10 mouse cellular contexts compared by ENCODE assay signal in genomic region chr5:140565856-140566255, GRCm38 (mm10). TPM values are rescaled to one million over a fixed set of nuclear protein-coding genes. Genes with fewer than 3 reads are reported as not detected.
DNase-seq lines count a peak whose midpoint lies in the region; ATAC-seq and TF ChIP-seq lines count a peak whose summit lies in the region.
"Had no signal": no experiment of that assay in that cellular context is flagged by ENCODE, and none has a peak within 500 bp of the region (broad histone marks: within the 10 kb centered on the region; RNA-seq: fewer than 3 reads in every experiment).

No protein-coding gene starts in this region.

- H3K4me1 ChIP-seq in forebrain, embryonic 15.5 days, result peaks cover 6% of the 10 kb centered on the region; the same call in 1 of the 2 replicates
- peaks cover 56% of the 10 kb centered on the region for H3K4me1 ChIP-seq in limb, embryonic 10.5 days
- H3K4me1 ChIP-seq in midbrain, postnatal 0 days (ENCODE audit: insufficient read depth, low read length), result no peaks in the 10 kb centered on the region
- peaks cover 27% of the 10 kb centered on the region for H3K4me1 ChIP-seq in stomach, embryonic 14.5 days (ENCODE audit: control insufficient read depth, insufficient read depth, low read length)

- no peaks in the 10 kb centered on the region for H3K27me3 ChIP-seq in forebrain, embryonic 15.5 days
- 0 out of 2 replicates have a peak, but pooled peaks cover 4% of the 10 kb centered on the region for H3K27me3 ChIP-seq in limb, embryonic 10.5 days (ENCODE audit: low read depth, poor library complexity, severe bottlenecking)
- H3K27me3 ChIP-seq in midbrain, postnatal 0 days (ENCODE audit: insufficient read depth, low read length), result no peaks in the 10 kb centered on the region
- H3K27me3 ChIP-seq in stomach, embryonic 14.5 days (ENCODE audit: control insufficient read depth, insufficient read depth, low read length), result no peaks in the 10 kb centered on the region

- H3K36me3 ChIP-seq in forebrain, embryonic 15.5 days, result no peaks in the 10 kb centered on the region
- H3K36me3 ChIP-seq in limb, embryonic 10.5 days, result no peaks in the 10 kb centered on the region
- H3K36me3 ChIP-seq in midbrain, postnatal 0 days (ENCODE audit: insufficient read depth, low read length), result no peaks in the 10 kb centered on the region
- H3K36me3 ChIP-seq in stomach, embryonic 14.5 days (ENCODE audit: control insufficient read depth, insufficient read depth, low read length), result no peaks in the 10 kb centered on the region

- H3K9ac ChIP-seq in forebrain, embryonic 15.5 days (replicated peaks), result no peak overlapping the region
- H3K9ac ChIP-seq in midbrain, postnatal 0 days (replicated peaks; ENCODE audit: low read length, poor library complexity, severe bottlenecking), result no peak overlapping the region
- no peak overlapping the region for H3K9ac ChIP-seq in stomach, embryonic 14.5 days (replicated peaks; ENCODE audit: low read depth, low read length)

- peak; percentile 25 for DNase-seq in cerebellum, adult 9-11 months
- no peak for DNase-seq in cerebellum, adult 8-10 months
- DNase-seq in adrenal gland, adult 18-20 months (ENCODE audit: low spot score in 2 of 2), result peak; percentile 48 to 53
- DNase-seq in induced T-regulatory cell, adult 2 months (ENCODE audit: low read depth), result peak; percentile 73
- no peak for DNase-seq in limb, embryonic 10.5 days (ENCODE audit: low spot score)
- peak; percentile 40 for DNase-seq in midbrain, postnatal 0 days (ENCODE audit: low spot score)

- no peak overlapping the region for H3K4me2 ChIP-seq in forebrain, embryonic 15.5 days (replicated peaks)
- H3K4me2 ChIP-seq in midbrain, postnatal 0 days (ENCODE audit: low read depth, low read length, poor library complexity, severe bottlenecking), result no peak overlapping the region
- no peak overlapping the region for H3K4me2 ChIP-seq in stomach, embryonic 14.5 days (replicated peaks; ENCODE audit: low read depth, low read length)

- no peak overlapping the region for H3K4me3 ChIP-seq in forebrain, embryonic 15.5 days
- no peak overlapping the region for H3K4me3 ChIP-seq in limb, embryonic 10.5 days
- H3K4me3 ChIP-seq in midbrain, postnatal 0 days (ENCODE audit: low read depth, low read length), result no peak overlapping the region
- no peak overlapping the region for H3K4me3 ChIP-seq in stomach, embryonic 14.5 days (ENCODE audit: low read depth, low read length)
- H3K4me3 ChIP-seq: myocyte had no signal

- WGBS in forebrain, embryonic 15.5 days, result 49% methylated on average over 6 of the region's 6 CpGs
- WGBS in limb, embryonic 10.5 days, result 78% methylated on average over 6 of the region's 6 CpGs
- 46% methylated on average over 6 of the region's 6 CpGs for WGBS in midbrain, postnatal 0 days
- 56% methylated on average over 6 of the region's 6 CpGs for WGBS in stomach, embryonic 14.5 days

- ATAC-seq in forebrain, embryonic 15.5 days (replicated peaks), result 0 out of 2 replicates have a peak, but pooled peaks have one; percentile 21
- peak; percentile 50; the same call in 1 of the 2 replicates for ATAC-seq in midbrain, postnatal 0 days (ENCODE audit: low FRiP score)
- 0 out of 2 replicates have a peak, but pooled peaks have one; percentile 5 for ATAC-seq in stomach, embryonic 14.5 days (ENCODE audit: insufficient number of reproducible peaks, insufficient read depth, low FRiP score, low read depth)

- 0 out of 2 replicates have a peak overlapping the region, but pooled peaks have one; percentile 8 for H3K27ac ChIP-seq in forebrain, embryonic 15.5 days (replicated peaks)
- H3K27ac ChIP-seq in limb, embryonic 10.5 days, result 0 out of 2 replicates have a peak overlapping the region, but pooled peaks have one; percentile 28
- H3K27ac ChIP-seq in midbrain, postnatal 0 days (ENCODE audit: low read depth, low read length), result no peak overlapping the region
- H3K27ac ChIP-seq in stomach, embryonic 14.5 days (ENCODE audit: low read length), result peak overlapping the region; percentile 66; the same call in 1 of the 2 replicates

- peak; percentile 58 for TF ChIP-seq CTCF in midbrain, postnatal 0 days (IDR thresholded peaks at IDR 0.05)

- H3K9me3 ChIP-seq in forebrain, embryonic 15.5 days, result no peaks in the 10 kb centered on the region
- H3K9me3 ChIP-seq in limb, embryonic 10.5 days (replicated peaks), result no peaks in the 10 kb centered on the region
- H3K9me3 ChIP-seq in midbrain, postnatal 0 days (ENCODE audit: low read length), result no peaks in the 10 kb centered on the region
- H3K9me3 ChIP-seq in stomach, embryonic 14.5 days (ENCODE audit: control insufficient read depth, low read depth, low read length), result no peaks in the 10 kb centered on the region

RNA-seq across cellular contexts. Expression of gene Grifin, which starts 1.0 kb away (rescaled TPM):
- total RNA-seq in adrenal gland, adult 18-20 months (2021), result not detected
- 0.33 TPM in 1 of 2 replicates, not detected in the other for polyA plus RNA-seq in forebrain, embryonic 15.5 days (2015; fragmentation: Nextera tagmentation; extraction: Ambion mirVana)
- not detected in 2 replicates for polyA plus RNA-seq in limb, embryonic 10.5 days (2016; fragmentation: Nextera tagmentation; extraction: Ambion mirVana)
- not detected in 2 replicates for total RNA-seq in midbrain, postnatal 0 days (2014; rRNA removed)
- polyA plus RNA-seq in midbrain, postnatal 0 days (2015; fragmentation: Nextera tagmentation; extraction: Ambion mirVana), result 0.39 TPM in 1 of 2 replicates, not detected in the other
- 0.74 TPM in 1 of 2 replicates, not detected in the other for polyA plus RNA-seq in stomach, embryonic 14.5 days (2014; fragmentation: Nextera tagmentation; extraction: Ambion mirVana)
- total RNA-seq: gastrocnemius, postnatal 4 days had no signal
- polyA plus RNA-seq: myocyte had no signal

RNA-seq across cellular contexts. Expression of gene Lfng, which starts 41.3 kb away (rescaled TPM):
- 10 to 100 TPM in 1 of 2 experiments, 1 to 10 TPM in 1; 9.8 to 12.3 TPM for total RNA-seq in adrenal gland, adult 18-20 months (2021)
- polyA plus RNA-seq in forebrain, embryonic 15.5 days (2015; fragmentation: Nextera tagmentation; extraction: Ambion mirVana), result 25.7 and 28.8 TPM in 2 replicates
- 4.3 and 5.8 TPM in 2 replicates for polyA plus RNA-seq in limb, embryonic 10.5 days (2016; fragmentation: Nextera tagmentation; extraction: Ambion mirVana)
- 55.6 and 56.6 TPM in 2 replicates for total RNA-seq in midbrain, postnatal 0 days (2014; rRNA removed)
- 20.1 and 22.5 TPM in 2 replicates for polyA plus RNA-seq in midbrain, postnatal 0 days (2015; fragmentation: Nextera tagmentation; extraction: Ambion mirVana)
- polyA plus RNA-seq in stomach, embryonic 14.5 days (2014; fragmentation: Nextera tagmentation; extraction: Ambion mirVana), result 22.4 and 25.8 TPM in 2 replicates

Comparison
In these comparisons a context has a peak if more than half of its experiments do, and no peak if none do; other contexts are left out.
1. DNase-seq: peak in cerebellum, adult 9-11 months (single experiment), adrenal gland, adult 18-20 months (2 of 2), induced T-regulatory cell, adult 2 months (single experiment) and midbrain, postnatal 0 days (single experiment); none in cerebellum, adult 8-10 months (single experiment) and limb, embryonic 10.5 days (single experiment).
2. Peak in every context shown above with its lines, with median percentiles within 50 percentile points of each other: ATAC-seq.